In the genomic region with DNA sequence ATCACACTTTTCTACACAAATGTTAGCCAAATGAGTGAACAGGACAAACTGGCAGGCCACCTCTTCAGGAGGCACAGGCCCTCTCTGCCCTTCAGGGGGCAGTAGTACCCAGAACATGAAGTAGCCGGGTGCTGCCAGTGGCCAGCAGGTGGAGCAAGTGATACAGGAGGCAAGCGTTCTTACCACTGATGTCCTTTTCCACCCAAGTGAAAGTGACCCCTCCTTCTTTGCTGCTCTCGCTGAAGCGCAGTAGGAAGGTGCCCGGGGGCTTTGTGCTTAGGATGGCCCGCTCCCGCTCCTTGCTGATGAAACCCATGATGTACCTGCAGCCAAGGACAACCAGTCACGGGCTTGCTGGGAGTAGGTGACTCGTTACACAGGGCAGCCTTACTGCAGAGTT, we compare ENCODE assay signal across 8 mouse cellular contexts. TPM values are rescaled to one million over a fixed set of nuclear protein-coding genes. Genes with fewer than 3 reads are reported as not detected.
DNase-seq lines count a peak whose midpoint lies in the region; ATAC-seq and TF ChIP-seq lines count a peak whose summit lies in the region.

No protein-coding gene starts in this region.

- no peak for TF ChIP-seq POLR2A in lung, adult 2 months (IDR thresholded peaks at IDR 0.05; ENCODE audit: borderline replicate concordance, extremely low read depth, low read depth, low read length)

- H3K9me3 ChIP-seq in G1E (replicated peaks) = no peaks in the 10 kb centered on the region
- no peaks in the 10 kb centered on the region for H3K9me3 ChIP-seq in forebrain, embryonic 13.5 days (replicated peaks)
- no peaks in the 10 kb centered on the region for H3K9me3 ChIP-seq in heart, postnatal 0 days (replicated peaks; ENCODE audit: control insufficient read depth, low read length)

- TF ChIP-seq EP300 in heart, postnatal 0 days (IDR thresholded peaks at IDR 0.05; ENCODE audit: low read depth) = no peak

- WGBS in forebrain, embryonic 13.5 days = 8% methylated on average over 9 of the region's 9 CpGs
- WGBS in heart, postnatal 0 days = 12% methylated on average over 9 of the region's 9 CpGs
- 13% methylated on average over 9 of the region's 9 CpGs for WGBS in lung, adult 2 months

- no peaks in the 10 kb centered on the region for H3K27me3 ChIP-seq in G1E (ENCODE audit: insufficient read depth, low read length)
- no peaks in the 10 kb centered on the region for H3K27me3 ChIP-seq in forebrain, embryonic 13.5 days
- no peaks in the 10 kb centered on the region for H3K27me3 ChIP-seq in heart, postnatal 0 days (ENCODE audit: control insufficient read depth, insufficient read depth, low read length)

- H3K9ac ChIP-seq in forebrain, embryonic 13.5 days = no peak overlapping the region
- H3K9ac ChIP-seq in heart, postnatal 0 days (replicated peaks; ENCODE audit: low read depth, low read length) = no peak overlapping the region

- peak; percentile 76 for DNase-seq in G1E (ENCODE audit: low spot score)
- DNase-seq in c-Kit-positive CD71-positive TER-119-negative erythroid progenitor cells, embryonic 14.5 days (ENCODE audit: low read depth) = peak; percentile 94
- DNase-seq in heart, postnatal 0 days (ENCODE audit: low spot score) = peak; percentile 92
- DNase-seq in layer of hippocampus, adult 11-12 months (ENCODE audit: low spot score) = peak; percentile 93
- peak; percentile 84 for DNase-seq in lung, adult 2 months
- peak; percentile 76 for DNase-seq in retina, adult 2 months (ENCODE audit: low read depth, low spot score)
- DNase-seq in thymus, postnatal 25 days = peak; percentile 93

- H3K27ac ChIP-seq in forebrain, embryonic 13.5 days = no peak overlapping the region
- H3K27ac ChIP-seq in heart, postnatal 0 days (ENCODE audit: low read depth) = no peak overlapping the region

- peak; percentile 98 for TF ChIP-seq CTCF in G1E (IDR thresholded peaks at IDR 0.05; ENCODE audit: low read depth, low read length)
- TF ChIP-seq CTCF in heart, postnatal 0 days (IDR thresholded peaks at IDR 0.05; ENCODE audit: low read depth) = peak; percentile 100
- TF ChIP-seq CTCF in lung, adult 2 months (IDR thresholded peaks at IDR 0.05; ENCODE audit: insufficient read depth, low read length) = peak; percentile 100

- peak overlapping the region; percentile 13; the same call in 1 of the 2 replicates for H3K4me3 ChIP-seq in G1E (ENCODE audit: low read depth, low read length)
- no peak overlapping the region for H3K4me3 ChIP-seq in forebrain, embryonic 13.5 days
- no peak overlapping the region for H3K4me3 ChIP-seq in heart, postnatal 0 days (ENCODE audit: low read depth, low read length)
- no peak overlapping the region for H3K4me3 ChIP-seq in lung, adult 2 months (replicated peaks; ENCODE audit: extremely low read depth, low read depth, low read length)

- 0 out of 2 replicates have a peak, but pooled peaks have one; percentile 18 for ATAC-seq in G1E (ENCODE audit: extremely low read depth, insufficient number of reproducible peaks, low FRiP score, poor library complexity, severe bottlenecking)
- ATAC-seq in forebrain, embryonic 13.5 days = peak; percentile 66
- ATAC-seq in heart, postnatal 0 days (ENCODE audit: insufficient read depth, low read depth) = peak; percentile 84

- peaks cover 82% of the 10 kb centered on the region for H3K4me1 ChIP-seq in G1E (ENCODE audit: insufficient read depth, low read depth, low read length)
- H3K4me1 ChIP-seq in forebrain, embryonic 13.5 days = peaks cover 11% of the 10 kb centered on the region
- H3K4me1 ChIP-seq in heart, postnatal 0 days (ENCODE audit: control insufficient read depth, insufficient read depth) = peaks cover 4% of the 10 kb centered on the region; the same call in 1 of the 2 replicates
- peaks cover 2% of the 10 kb centered on the region; the same call in 1 of the 2 replicates for H3K4me1 ChIP-seq in lung, adult 2 months (ENCODE audit: control insufficient read depth, insufficient read depth, low read length)

- H3K4me2 ChIP-seq in forebrain, embryonic 13.5 days = no peak overlapping the region
- no peak overlapping the region; the same call in 1 of the 2 replicates for H3K4me2 ChIP-seq in heart, postnatal 0 days (ENCODE audit: low read depth, low read length)

- peaks cover 93% of the 10 kb centered on the region for H3K36me3 ChIP-seq in G1E (replicated peaks)
- H3K36me3 ChIP-seq in forebrain, embryonic 13.5 days (ENCODE audit: poor library complexity, severe bottlenecking) = peaks cover 18% of the 10 kb centered on the region
- peaks cover 76% of the 10 kb centered on the region for H3K36me3 ChIP-seq in heart, postnatal 0 days (replicated peaks; ENCODE audit: control insufficient read depth, insufficient read depth, low read length)

RNA-seq across cellular contexts. Expression of a gene that starts 34.3 kb away (rescaled TPM):
- total RNA-seq in G1E (2014; fragmentation: Nextera tagmentation) (161 and 162 TPM in 2 replicates), G1E (2017) (106 and 112 TPM in 2 replicates)
- 157 and 161 TPM in 2 replicates for polyA plus RNA-seq in G1E (2012)
- 0.85 and 1.2 TPM in 2 replicates for polyA plus RNA-seq in forebrain, embryonic 13.5 days (2015; fragmentation: Nextera tagmentation; extraction: Ambion mirVana)
- 12.6 and 21.3 TPM in 2 replicates for total RNA-seq in heart, postnatal 0 days (2014; rRNA removed; ENCODE audit: low replicate concordance)
- 9.6 and 11.7 TPM in 2 replicates for polyA plus RNA-seq in heart, postnatal 0 days (2015; fragmentation: Nextera tagmentation; extraction: Ambion mirVana)
- polyA plus RNA-seq in lung, adult 2 months (2012; rRNA removed) = 19.0 and 20.4 TPM in 2 replicates

RNA-seq across cellular contexts. Expression of a gene that starts 43.0 kb away (rescaled TPM):
- total RNA-seq in G1E (2014; fragmentation: Nextera tagmentation) (91.4 and 93.0 TPM in 2 replicates), G1E (2017) (52.2 and 55.9 TPM in 2 replicates)
- 65.8 and 73.5 TPM in 2 replicates for polyA plus RNA-seq in G1E (2012)
- polyA plus RNA-seq in forebrain, embryonic 13.5 days (2015; fragmentation: Nextera tagmentation; extraction: Ambion mirVana) = 11.1 and 14.0 TPM in 2 replicates
- 29.2 and 48.2 TPM in 2 replicates for total RNA-seq in heart, postnatal 0 days (2014; rRNA removed; ENCODE audit: low replicate concordance)
- polyA plus RNA-seq in heart, postnatal 0 days (2015; fragmentation: Nextera tagmentation; extraction: Ambion mirVana) = 22.5 and 23.3 TPM in 2 replicates
- polyA plus RNA-seq in lung, adult 2 months (2012; rRNA removed) = 38.8 and 44.7 TPM in 2 replicates

RNA-seq across cellular contexts. Expression of a gene that starts 45.9 kb away (rescaled TPM):
- 81.1 and 87.5 TPM in 2 replicates for total RNA-seq in G1E (2014; fragmentation: Nextera tagmentation)
- total RNA-seq in G1E (2017) = 69.3 and 70.3 TPM in 2 replicates
- 42.1 and 63.5 TPM in 2 replicates for polyA plus RNA-seq in G1E (2012)
- polyA plus RNA-seq in forebrain, embryonic 13.5 days (2015; fragmentation: Nextera tagmentation; extraction: Ambion mirVana) = 24.6 and 29.1 TPM in 2 replicates
- 105 and 128 TPM in 2 replicates for total RNA-seq in heart, postnatal 0 days (2014; rRNA removed; ENCODE audit: low replicate concordance)
- polyA plus RNA-seq in heart, postnatal 0 days (2015; fragmentation: Nextera tagmentation; extraction: Ambion mirVana) = 53.5 and 65.7 TPM in 2 replicates
- 115 and 147 TPM in 2 replicates for polyA plus RNA-seq in lung, adult 2 months (2012; rRNA removed)

Comparison
In these comparisons a context has a peak if more than half of its experiments do, and no peak if none do; other contexts are left out.
1. ATAC-seq: peak in every context shown above with its lines; median percentile 84 in heart, postnatal 0 days; 66 in forebrain, embryonic 13.5 days; 18 in G1E.